Mouse (Mus musculus) E14TG2a.4 (cell line): ENCODE results near the gene Exoc4.

Experiments used
- CTCF ChIP-seq: conservative IDR thresholded peaks from 2 replicates; pipeline ENCODE4 v1.5.1; 2014; ENCODE audit warnings: low read length
- NANOG ChIP-seq: IDR thresholded peaks from 2 replicates; pipeline ENCODE4 v1.6.1; 2014; ENCODE audit warnings: borderline replicate concordance, low read length, mixed read lengths
- POU5F1 ChIP-seq: IDR thresholded peaks from 2 replicates; pipeline ENCODE4 v1.6.1; 2014; ENCODE audit warnings: low read length, borderline replicate concordance

DNA sequence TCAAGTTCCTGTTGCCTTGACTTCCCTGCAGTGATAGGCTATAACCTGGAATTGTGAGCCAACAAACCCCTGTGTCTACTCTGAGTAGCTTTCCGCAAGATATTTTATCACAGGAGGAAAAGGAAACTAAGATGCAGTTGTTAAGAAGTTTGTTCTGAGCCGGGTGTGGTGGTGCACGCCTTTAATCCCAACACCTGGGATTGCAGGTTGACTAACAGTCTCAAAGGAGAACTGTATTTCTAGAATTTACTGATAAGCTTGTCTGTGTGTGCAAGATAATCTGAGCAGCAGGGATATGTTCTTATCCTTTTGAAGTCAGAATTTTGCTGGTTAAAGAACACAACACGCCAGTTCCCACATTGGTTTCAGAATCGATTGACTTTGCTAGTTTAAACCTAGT lies 651.1 kb downstream of the Exoc4 start:
- TF ChIP-seq POU5F1, result no peak
- TF ChIP-seq CTCF, result no peak
- no peak for TF ChIP-seq NANOG
